Mouse (Mus musculus) frontal cortex, postnatal 10 days (tissue): ENCODE results near the gene Zmym6.

Source experiments
- DNase-seq, 2 experiments: peaks; one replicate each; pipeline ENCODE4 v3.0.0; 2022; ENCODE audit warnings: low spot score in 2 of 2, mixed read lengths in 1 of 2

Zmym6 gene

DNA sequence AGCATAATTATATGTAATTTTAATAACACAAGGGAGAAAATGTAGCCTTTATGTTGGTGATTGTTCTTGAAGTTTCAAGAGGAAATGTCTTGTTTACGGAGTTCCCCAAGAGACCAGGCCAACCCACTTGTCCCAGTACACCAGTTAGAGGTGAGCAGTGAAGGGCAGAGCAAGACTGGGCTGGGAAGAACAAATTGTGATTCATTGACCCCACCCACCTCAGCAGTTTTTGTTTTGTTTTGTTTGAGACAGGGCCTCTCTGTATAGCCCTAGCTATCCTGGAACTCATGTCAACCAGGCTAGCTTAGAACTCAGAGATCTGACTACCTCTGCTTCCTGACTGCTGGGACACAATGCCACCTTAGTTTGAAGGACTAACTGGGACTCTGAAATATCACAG, 47.1 kb downstream of the Zmym6 start:
- no peak for DNase-seq

GRCm38 (mm10) chr4:127125834-127126463, 48.8 kb downstream of the Zmym6 start:
- DNase-seq, result peak; percentile 15 to 50

- no peak for DNase-seq
Measured at GRCm38 (mm10) chr4:127134687-127135086, 57.5 kb downstream of the Zmym6 start.

- no peak for DNase-seq
Measured at GRCm38 (mm10) chr4:127137591-127137990, 60.4 kb downstream of the Zmym6 start.

- no peak for DNase-seq
Measured at GRCm38 (mm10) chr4:127138486-127138885, 61.3 kb downstream of the Zmym6 start.

DNA sequence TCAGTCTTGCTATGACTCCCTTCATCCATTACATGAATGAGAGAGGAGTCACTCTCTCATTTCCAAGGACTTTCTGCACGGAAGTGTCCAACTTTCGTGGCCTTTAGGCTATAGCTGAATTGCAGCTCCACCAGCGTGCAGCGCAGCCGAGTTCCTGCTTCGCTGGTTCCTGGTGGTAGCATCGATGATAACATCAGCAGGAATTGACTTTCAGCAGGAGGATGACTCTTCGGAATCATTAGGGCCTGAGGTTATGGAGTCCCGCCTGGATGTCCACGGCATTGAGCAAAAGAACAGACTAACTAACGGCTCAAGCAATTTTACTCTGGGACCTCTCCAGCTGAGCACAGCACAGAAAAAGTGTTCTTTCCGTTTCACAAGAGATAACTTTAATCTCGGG, 72.8 kb downstream of the Zmym6 start:
- no peak for DNase-seq

DNA sequence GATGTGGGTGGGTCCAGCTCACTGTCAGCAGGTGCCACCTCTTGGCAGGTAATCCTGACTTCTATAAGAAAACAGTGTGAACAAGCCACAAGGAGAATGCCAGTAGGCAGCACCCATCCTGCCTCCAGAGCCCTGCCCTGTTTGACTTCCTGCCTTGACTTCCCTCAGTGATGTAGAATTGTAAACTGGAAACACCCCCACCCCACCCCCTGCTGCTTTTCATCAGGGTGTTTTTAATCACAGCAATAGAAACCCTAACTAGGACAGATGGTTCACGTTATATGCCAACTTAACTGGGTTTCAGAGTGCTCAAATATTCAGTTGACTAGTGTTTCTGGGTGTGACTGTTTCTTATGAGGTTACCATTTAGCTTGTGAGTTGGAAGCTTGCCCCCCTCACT, 76.2 kb downstream of the Zmym6 start:
- DNase-seq, result no peak

DNA sequence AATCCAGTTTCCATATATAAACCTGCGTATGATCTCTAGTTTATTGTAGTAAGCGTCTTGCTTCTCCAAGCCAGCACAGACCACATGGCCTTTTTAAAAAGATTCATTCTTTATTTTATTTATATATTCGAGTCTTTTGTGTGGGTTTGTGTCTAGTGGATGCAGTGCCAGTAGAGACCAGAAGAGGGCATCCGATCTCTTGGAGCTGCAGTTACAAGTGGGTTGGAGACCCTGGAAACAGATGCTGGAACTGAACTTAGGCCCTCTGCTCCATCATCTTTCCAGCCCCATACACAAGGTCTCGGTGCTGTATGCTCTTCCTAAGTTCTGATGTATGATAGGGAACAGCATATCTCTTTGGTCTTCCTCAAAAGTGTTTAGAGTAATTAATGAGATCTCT, 78.6 kb downstream of the Zmym6 start:
- DNase-seq, result no peak

GRCm38 (mm10) chr4:127157746-127158145, 80.6 kb downstream of the Zmym6 start:
- no peak for DNase-seq

- DNase-seq, result no peak
Measured at GRCm38 (mm10) chr4:127163926-127164325, 86.7 kb downstream of the Zmym6 start.

DNA sequence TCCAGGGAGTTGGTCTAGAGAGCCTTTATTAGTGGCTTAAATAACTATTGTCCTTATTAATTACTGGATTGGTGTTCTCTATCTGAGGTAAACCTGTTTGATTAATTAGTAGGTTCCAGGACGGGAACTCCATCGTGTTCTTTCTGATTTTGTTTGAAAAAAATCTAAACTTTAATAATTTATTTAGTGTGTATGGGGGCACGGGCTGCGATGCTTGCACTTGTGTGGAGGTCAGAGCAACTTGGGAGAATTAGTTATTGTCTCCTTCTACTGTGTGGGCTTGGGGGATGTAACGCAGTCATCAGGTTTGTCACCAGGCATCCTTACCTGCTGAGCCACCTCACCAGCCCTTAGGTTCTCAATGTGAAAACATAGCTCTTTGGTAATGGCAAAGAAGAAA, 89.9 kb downstream of the Zmym6 start:
- DNase-seq, result no peak

GRCm38 (mm10) chr4:127167731-127168130, 90.5 kb downstream of the Zmym6 start:
- no peak for DNase-seq

DNA sequence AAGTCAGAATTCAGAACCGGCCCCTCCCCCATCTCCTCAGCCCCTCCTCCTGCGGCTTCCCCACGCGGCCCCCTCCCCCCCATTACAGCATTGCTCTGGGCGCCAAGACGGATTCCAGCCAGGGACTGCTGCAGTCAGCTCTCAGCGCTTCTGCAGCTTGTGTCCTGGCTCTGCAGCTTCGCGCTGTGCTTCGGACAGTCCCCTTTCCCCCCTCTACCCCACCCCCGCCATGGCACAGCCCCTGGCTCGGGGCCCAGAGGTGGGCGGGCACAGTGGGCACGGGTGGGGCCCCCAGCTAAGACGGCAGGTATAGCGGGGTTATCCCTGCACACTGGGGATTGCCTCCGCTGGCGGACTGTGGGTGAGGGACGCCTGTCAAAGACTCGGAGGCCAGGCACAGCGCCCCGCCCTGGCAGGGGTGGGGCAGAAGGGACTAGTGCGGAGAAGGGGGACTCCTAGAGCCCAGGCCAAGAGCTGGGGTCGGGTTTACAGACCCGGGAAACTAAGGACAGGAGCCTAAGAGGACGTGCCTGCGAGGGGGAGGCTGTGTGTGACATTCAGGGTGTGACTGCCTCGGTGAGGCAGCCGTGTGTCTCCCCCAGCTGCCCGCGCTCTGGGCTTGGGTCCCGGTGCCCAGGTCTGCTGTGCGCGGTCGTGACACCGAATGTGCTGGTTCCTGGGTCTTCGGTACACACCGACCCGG, 91.2 kb downstream of the Zmym6 start:
- peak; percentile 64 for DNase-seq

- DNase-seq, result peak in 1 of 2 experiments; percentile 54
Measured at GRCm38 (mm10) chr4:127168914-127169345, 91.7 kb downstream of the Zmym6 start, which contains the start of gene Dlgap3. Gene Dlgap3 (plus strand): TSS chr4:127169204.

DNA sequence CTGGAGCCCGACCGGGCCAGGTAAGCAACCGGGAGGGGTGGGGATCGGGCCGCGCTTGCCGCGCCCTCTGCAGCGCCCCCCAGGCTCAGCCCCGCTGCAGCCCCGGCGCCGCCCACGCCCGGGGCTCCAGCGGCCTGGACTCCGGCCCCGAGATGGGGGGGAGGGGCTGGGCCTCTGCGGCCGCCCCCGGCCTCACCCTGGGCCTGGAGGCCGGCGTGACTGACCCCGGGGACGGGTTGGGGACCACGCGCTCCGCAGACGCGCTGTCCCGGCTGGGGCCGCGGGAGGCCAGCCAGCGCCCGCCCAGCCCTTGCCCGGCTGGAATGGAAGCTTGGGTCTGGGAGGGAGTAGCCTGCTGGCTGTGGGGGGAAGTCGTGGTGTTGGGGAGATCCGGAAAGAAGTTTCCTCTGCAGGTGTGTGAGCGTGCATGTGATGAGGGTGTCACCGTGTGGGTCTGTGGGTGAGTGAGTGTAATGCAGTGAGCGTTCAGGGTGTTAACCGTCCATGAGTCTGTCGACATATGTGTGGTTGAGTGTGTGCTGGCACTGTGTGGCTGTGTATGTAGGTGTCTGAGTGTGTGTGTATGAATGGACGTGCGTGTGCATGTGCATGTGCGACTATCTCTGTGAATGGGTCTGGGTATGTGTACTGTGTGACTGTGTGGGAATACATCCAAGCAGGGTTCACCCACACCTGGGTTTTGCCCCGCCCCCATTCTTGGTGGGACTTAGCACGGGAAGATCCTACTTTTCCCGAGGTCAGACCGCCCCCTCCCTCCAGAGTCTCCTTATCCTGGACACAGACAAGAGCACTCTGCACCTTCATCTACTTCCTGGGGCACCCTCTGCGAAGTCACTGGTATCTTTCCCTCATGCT, 92.4 kb downstream of the Zmym6 start:
- no peak for DNase-seq

- peak in 1 of 2 experiments; percentile 80 for DNase-seq
Measured at GRCm38 (mm10) chr4:127170866-127171265, 93.7 kb downstream of the Zmym6 start.

GRCm38 (mm10) chr4:127171341-127171905, 94.2 kb downstream of the Zmym6 start:
- no peak for DNase-seq

DNA sequence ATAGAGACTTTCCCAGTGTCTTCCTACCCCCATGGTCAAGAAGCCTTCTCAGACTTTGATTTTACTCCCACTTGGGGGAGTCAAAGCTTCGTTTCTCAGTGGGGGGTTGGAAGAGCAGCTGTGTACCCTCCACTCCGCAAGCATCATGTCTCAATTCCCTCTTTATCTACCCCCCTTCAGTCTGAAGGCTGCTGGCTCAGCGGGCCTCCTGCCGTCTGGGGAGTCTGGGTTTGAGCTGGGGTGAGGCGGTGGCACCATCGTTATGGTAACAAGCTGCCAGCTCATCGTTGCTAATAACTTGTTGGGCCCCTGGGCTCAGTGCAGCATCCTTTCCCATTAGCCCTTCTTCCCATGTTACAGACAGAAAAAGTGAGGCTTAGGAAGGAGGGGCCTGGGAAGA, 94.9 kb downstream of the Zmym6 start:
- no peak for DNase-seq

DNA sequence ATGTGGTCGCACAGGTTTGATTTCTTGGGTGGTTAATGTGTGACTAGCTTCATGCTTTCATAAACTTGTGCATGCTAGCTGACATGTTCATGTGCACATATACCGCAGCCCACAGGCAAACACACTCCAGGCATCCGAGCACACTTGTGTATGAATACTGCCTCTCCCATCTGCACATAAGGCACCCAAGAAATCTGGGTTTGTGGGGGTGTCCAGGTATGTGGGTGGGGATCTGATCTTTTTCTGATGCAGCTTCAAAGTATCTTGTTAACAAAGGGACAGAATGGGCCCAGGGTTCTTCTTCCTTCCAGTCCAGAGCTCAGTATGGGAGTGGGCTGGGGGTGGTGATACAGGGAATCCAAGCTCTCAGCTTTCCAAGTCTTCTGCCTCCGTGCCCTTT, 95.4 kb downstream of the Zmym6 start:
- DNase-seq, result no peak

DNA sequence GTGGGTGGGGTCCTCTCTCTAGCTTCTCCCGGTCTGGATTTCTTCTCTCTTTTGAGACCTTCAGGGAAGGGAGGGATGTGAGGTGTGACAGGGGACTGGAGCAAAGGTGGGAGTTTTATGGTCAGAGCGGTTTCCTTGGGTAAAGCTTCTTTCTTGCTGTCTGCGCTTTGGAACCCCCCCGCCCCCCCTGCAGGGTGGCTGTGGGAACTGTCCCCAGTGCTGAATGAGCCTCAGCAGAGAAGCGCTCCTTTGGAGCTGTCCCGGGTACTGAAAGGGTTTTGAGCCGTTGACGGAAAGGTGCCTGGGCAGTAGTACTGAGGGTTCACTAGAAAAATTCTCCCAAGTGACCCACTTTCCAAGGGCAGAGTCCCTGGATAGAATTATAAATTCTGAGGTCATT, 96.3 kb downstream of the Zmym6 start:
- no peak for DNase-seq
